Comparison of ENCODE assay signal across 15 mouse cellular contexts in genomic region chr10:12488117-12488516, GRCm38 (mm10).
"Had no signal": no experiment of that assay in that cellular context is flagged by ENCODE, and none has a peak within 500 bp of the region (broad histone marks: within the 10 kb centered on the region; RNA-seq: fewer than 3 reads in every experiment).

No protein-coding gene starts in this region.

- DNase-seq: kidney, adult 8-10 months; kidney, postnatal 25 days; liver, embryonic 13.5 days; lung, adult 18-20 months; lung, postnatal 4 days; right cerebral cortex, adult 18-20 months; right cerebral cortex, postnatal 25 days; thymus, adult 18-20 months; thymus, postnatal 14 days had no signal

- ATAC-seq: inflammation-experienced regulatory T-cells, adult 6 months; lung, postnatal 0 days; midbrain, embryonic 16.5 days had no signal

- H3K9ac ChIP-seq: limb, embryonic 15.5 days; liver, embryonic 13.5 days; midbrain, embryonic 12.5 days had no signal

- H3K36me3 ChIP-seq: limb, embryonic 15.5 days; liver, embryonic 13.5 days; midbrain, embryonic 12.5 days had no signal

- H3K9me3 ChIP-seq: limb, embryonic 15.5 days; liver, embryonic 13.5 days; midbrain, embryonic 12.5 days had no signal

- H3K27ac ChIP-seq: left cerebral cortex, adult 2 months; limb, embryonic 15.5 days; liver, embryonic 13.5 days; midbrain, embryonic 12.5 days had no signal

- H3K4me1 ChIP-seq: liver, embryonic 13.5 days had no signal

- H3K27me3 ChIP-seq: limb, embryonic 15.5 days; liver, embryonic 13.5 days; midbrain, embryonic 12.5 days had no signal

- H3K4me2 ChIP-seq: limb, embryonic 15.5 days; liver, embryonic 13.5 days; midbrain, embryonic 12.5 days had no signal

- H3K4me3 ChIP-seq: left cerebral cortex, adult 2 months; limb, embryonic 15.5 days; liver, embryonic 13.5 days; midbrain, embryonic 12.5 days had no signal
